Mouse (Mus musculus): Measurements from ENCODE around the gene Colca2. TPM values are rescaled to one million over a fixed set of nuclear protein-coding genes. Genes with fewer than 3 reads are reported as not detected.

Colca2 gene
- polyA plus RNA-seq, 1 experiment from 2014 or later = 1.7 TPM

GRCm38 (mm10) chr9:51258426-51258825, 19.9 kb downstream of the Colca2 start:
- no peak overlapping the region for H3K4me3 ChIP-seq (ENCODE audit: low read depth, low read length)
- TF ChIP-seq CTCF (IDR thresholded peaks at IDR 0.05; ENCODE audit: low read depth) = no peak
- 91% methylated on average over 5 of the region's 5 CpGs for WGBS

GRCm38 (mm10) chr9:51256780-51257502, 21.4 kb downstream of the Colca2 start:
- no peak overlapping the region for H3K27ac ChIP-seq (ENCODE audit: low read depth, low read length)
- 0 out of 2 replicates have a peak, but pooled peaks cover 10% of the 10 kb centered on the region for H3K27me3 ChIP-seq (replicated peaks; ENCODE audit: control insufficient read depth, insufficient read depth, low read length)
- TF ChIP-seq CTCF (IDR thresholded peaks at IDR 0.05; ENCODE audit: low read depth) = no peak
- no peak overlapping the region for H3K4me3 ChIP-seq (ENCODE audit: low read depth, low read length)
- H3K4me2 ChIP-seq (replicated peaks; ENCODE audit: low read depth) = no peak overlapping the region
- no peak overlapping the region for H3K9ac ChIP-seq (ENCODE audit: low read depth, low read length)
- H3K9me3 ChIP-seq (ENCODE audit: control insufficient read depth) = peaks cover 5% of the 10 kb centered on the region; the same call in 1 of the 2 replicates
- no peaks in the 10 kb centered on the region for H3K36me3 ChIP-seq (ENCODE audit: control insufficient read depth, insufficient read depth)
- peaks cover 5% of the 10 kb centered on the region; the same call in 1 of the 2 replicates for H3K4me1 ChIP-seq (replicated peaks; ENCODE audit: control insufficient read depth, insufficient read depth, low read length)
- ATAC-seq = peak; percentile 16; the same call in 1 of the 2 replicates
- 36% methylated on average over 4 of the region's 4 CpGs for WGBS

More at GRCm38 (mm10) chr9:51258426-51258825, 19.9 kb downstream of the Colca2 start:
- Histone ChIP-seq H3K27me3 (replicated peaks; ENCODE audit: control insufficient read depth, insufficient read depth, low read length) (0 out of 2 replicates have a peak, but pooled peaks cover 10% of the 10 kb centered on the region), H3K4me1 (replicated peaks; ENCODE audit: control insufficient read depth, insufficient read depth, low read length) (peaks cover 5% of the 10 kb centered on the region; the same call in 1 of the 2 replicates), H3K36me3 (ENCODE audit: control insufficient read depth, insufficient read depth) (no peaks in the 10 kb centered on the region), H3K4me2 (replicated peaks; ENCODE audit: low read depth) (no peak overlapping the region), H3K9ac (ENCODE audit: low read depth, low read length) (no peak overlapping the region), H3K27ac (ENCODE audit: low read depth, low read length) (no peak overlapping the region), H3K9me3 (ENCODE audit: control insufficient read depth) (peaks cover 7% of the 10 kb centered on the region; the same call in 1 of the 2 replicates)
- ATAC-seq = no peak

GRCm38 (mm10) chr9:51238741-51239385, 39.5 kb downstream of the Colca2 start:
- no peak overlapping the region for H3K4me2 ChIP-seq (replicated peaks; ENCODE audit: low read depth)
- H3K27me3 ChIP-seq (replicated peaks; ENCODE audit: control insufficient read depth, insufficient read depth, low read length) = no peaks in the 10 kb centered on the region
- WGBS = 41% methylated on average over 12 of the region's 12 CpGs
- no peaks in the 10 kb centered on the region for H3K9me3 ChIP-seq (ENCODE audit: control insufficient read depth)
- TF ChIP-seq CTCF (IDR thresholded peaks at IDR 0.05; ENCODE audit: low read depth) = no peak
- no peak overlapping the region for H3K27ac ChIP-seq (ENCODE audit: low read depth, low read length)
- ATAC-seq = peak; percentile 67
- no peaks in the 10 kb centered on the region for H3K36me3 ChIP-seq (ENCODE audit: control insufficient read depth, insufficient read depth)
- H3K4me1 ChIP-seq (replicated peaks; ENCODE audit: control insufficient read depth, insufficient read depth, low read length) = no peaks in the 10 kb centered on the region
- no peak overlapping the region for H3K4me3 ChIP-seq (ENCODE audit: low read depth, low read length)
- no peak overlapping the region for H3K9ac ChIP-seq (ENCODE audit: low read depth, low read length)

GRCm38 (mm10) chr9:51232163-51232562, 46.2 kb downstream of the Colca2 start:
- no peaks in the 10 kb centered on the region; the same call in 1 of the 2 replicates for H3K4me1 ChIP-seq (replicated peaks; ENCODE audit: control insufficient read depth, insufficient read depth, low read length)
- no peak overlapping the region for H3K4me2 ChIP-seq (replicated peaks; ENCODE audit: low read depth)
- no peak for TF ChIP-seq CTCF (IDR thresholded peaks at IDR 0.05; ENCODE audit: low read depth)
- no peak overlapping the region for H3K27ac ChIP-seq (ENCODE audit: low read depth, low read length)
- WGBS = 95% methylated on average over 8 of the region's 8 CpGs
- H3K4me3 ChIP-seq (ENCODE audit: low read depth, low read length) = no peak overlapping the region
- H3K27me3 ChIP-seq (replicated peaks; ENCODE audit: control insufficient read depth, insufficient read depth, low read length) = no peaks in the 10 kb centered on the region
- no peaks in the 10 kb centered on the region for H3K36me3 ChIP-seq (ENCODE audit: control insufficient read depth, insufficient read depth)
- H3K9ac ChIP-seq (ENCODE audit: low read depth, low read length) = no peak overlapping the region
- no peak for ATAC-seq
- no peaks in the 10 kb centered on the region for H3K9me3 ChIP-seq (ENCODE audit: control insufficient read depth)

- H3K27ac ChIP-seq (ENCODE audit: low read depth, low read length) = peak overlapping the region; percentile 41; the same call in 1 of the 2 replicates
- 29% methylated on average over 4 of the region's 4 CpGs for WGBS
Measured at GRCm38 (mm10) chr9:51230701-51231389, 47.5 kb downstream of the Colca2 start.

More at GRCm38 (mm10) chr9:51230701-51231389, 47.5 kb downstream of the Colca2 start:
- H3K9ac ChIP-seq (ENCODE audit: low read depth, low read length) = no peak overlapping the region
- peak; percentile 93 for ATAC-seq
- TF ChIP-seq CTCF (IDR thresholded peaks at IDR 0.05; ENCODE audit: low read depth) = no peak
- H3K4me1 ChIP-seq (replicated peaks; ENCODE audit: control insufficient read depth, insufficient read depth, low read length) = no peaks in the 10 kb centered on the region; the same call in 1 of the 2 replicates
- H3K4me2 ChIP-seq (replicated peaks; ENCODE audit: low read depth) = no peak overlapping the region
- no peaks in the 10 kb centered on the region for H3K36me3 ChIP-seq (ENCODE audit: control insufficient read depth, insufficient read depth)
- no peak overlapping the region for H3K4me3 ChIP-seq (ENCODE audit: low read depth, low read length)
- no peaks in the 10 kb centered on the region for H3K27me3 ChIP-seq (replicated peaks; ENCODE audit: control insufficient read depth, insufficient read depth, low read length)
- no peaks in the 10 kb centered on the region for H3K9me3 ChIP-seq (ENCODE audit: control insufficient read depth)
